Mouse (Mus musculus) CD4-positive naive resting alpha-beta T cell, adult 76 days (primary cell): ENCODE results near the gene Olfr800. TPM values are rescaled to one million over a fixed set of nuclear protein-coding genes. Genes with fewer than 3 reads are reported as not detected.

Source experiments
- total RNA-seq: library from RNA; stranded (reverse); gene quantifications from one replicate; pipeline ENCODE4 v1.2.4, GENCODE M21; 2023

The Olfr800 gene
- total RNA-seq = not detected

GRCm38 (mm10) chr10:129657394-129657793, at the start of gene Olfr800:
TSS of gene Olfr800 (plus strand) at chr10:129657694.

GRCm38 (mm10) chr10:129612470-129612869, 45.0 kb upstream of the Olfr800 start, which contains the start of gene Olfr796:
TSS of gene Olfr796 (minus strand) at chr10:129612570.

GRCm38 (mm10) chr10:129627834-129628233, 29.7 kb upstream of the Olfr800 start, which contains the start of gene Olfr798:
TSS of gene Olfr798 (minus strand) at chr10:129627934.

GRCm38 (mm10) chr10:129637184-129637583, 20.3 kb upstream of the Olfr800 start, which contains the start of gene Olfr799:
TSS of gene Olfr799 (plus strand) at chr10:129637484.

GRCm38 (mm10) chr10:129673765-129674164, 16.3 kb downstream of the Olfr800 start, which contains the start of gene Olfr801:
TSS of gene Olfr801 (minus strand) at chr10:129673865.

GRCm38 (mm10) chr10:129688069-129688468, 30.6 kb downstream of the Olfr800 start, which contains the start of gene Olfr802:
TSS of gene Olfr802 (minus strand) at chr10:129688169.

GRCm38 (mm10) chr10:129694186-129694585, 36.7 kb downstream of the Olfr800 start, which contains the start of gene Olfr803:
TSS of gene Olfr803 (minus strand) at chr10:129694286.

GRCm38 (mm10) chr10:129702910-129703309, 45.4 kb downstream of the Olfr800 start, which contains the start of gene Olfr804:
TSS of gene Olfr804 (plus strand) at chr10:129703210.

Other genes with a start within 250 kb of the Olfr800 start
- gene Olfr786, start 230.4 kb upstream of the Olfr800 start, total RNA-seq = not detected
- not detected for gene Olfr787, start 195.8 kb upstream of the Olfr800 start, total RNA-seq
- gene Olfr788, start 186.7 kb upstream of the Olfr800 start, total RNA-seq = not detected
- not detected for gene Olfr789, start 172.9 kb upstream of the Olfr800 start, total RNA-seq
- not detected for gene Olfr790, start 159.2 kb upstream of the Olfr800 start, total RNA-seq
- not detected for gene Olfr791, start 135.9 kb upstream of the Olfr800 start, total RNA-seq
- gene Olfr792, start 118.5 kb upstream of the Olfr800 start, total RNA-seq = not detected
- gene Olfr794, start 90.0 kb upstream of the Olfr800 start, total RNA-seq = not detected
- gene Olfr796, start 45.1 kb upstream of the Olfr800 start, total RNA-seq = not detected
- gene Olfr798, start 29.8 kb upstream of the Olfr800 start, total RNA-seq = not detected
- gene Olfr799, start 20.2 kb upstream of the Olfr800 start, total RNA-seq = not detected
- not detected for gene Olfr801, start 16.2 kb downstream of the Olfr800 start, total RNA-seq
- not detected for gene Olfr802, start 30.5 kb downstream of the Olfr800 start, total RNA-seq
- not detected for gene Olfr803, start 36.6 kb downstream of the Olfr800 start, total RNA-seq
- gene Olfr804, start 45.5 kb downstream of the Olfr800 start, total RNA-seq = not detected
- gene Olfr805, start 71.7 kb downstream of the Olfr800 start, total RNA-seq = not detected
- gene Olfr806, start 84.2 kb downstream of the Olfr800 start, total RNA-seq = not detected
- not detected for gene Olfr807, start 100.1 kb downstream of the Olfr800 start, total RNA-seq
- gene Olfr808, start 107.8 kb downstream of the Olfr800 start, total RNA-seq = not detected
- not detected for gene Olfr809, start 116.9 kb downstream of the Olfr800 start, total RNA-seq
- gene Olfr810, start 137.2 kb downstream of the Olfr800 start, total RNA-seq = not detected
- not detected for gene Olfr811, start 146.7 kb downstream of the Olfr800 start, total RNA-seq
- not detected for gene Olfr812, start 188.4 kb downstream of the Olfr800 start, total RNA-seq
- not detected for gene Olfr813, start 197.7 kb downstream of the Olfr800 start, total RNA-seq
- gene Olfr814, start 222.2 kb downstream of the Olfr800 start, total RNA-seq = not detected
- not detected for gene Olfr815, start 248.2 kb downstream of the Olfr800 start, total RNA-seq